Mouse (Mus musculus) skeletal muscle tissue, adult 2 months (tissue): ENCODE measurements at regions not wholly inside any gene's neighbourhood (a gene's known extent, or its start where the extent isn't known, plus 50 kb on each side); places are given as distances from the start of the nearest gene placed in this dataset.

Experiments
- DNase-seq: peaks from one replicate; pipeline ENCODE4 v3.0.0-alpha.2; 2012; ENCODE audit warnings: low read depth, low spot score

GRCm38 (mm10) chr1:12318029-12318428 is 904.1 kb downstream of the A830018L16Rik start:
- DNase-seq: no peak

- DNase-seq: no peak
Observed at GRCm38 (mm10) chr1:12334186-12334585, 920.3 kb downstream of the A830018L16Rik start.

- DNase-seq: no peak
Observed at GRCm38 (mm10) chr1:12344726-12345438, 931.0 kb downstream of the A830018L16Rik start.

GRCm38 (mm10) chr1:12345439-12345819 is 931.5 kb downstream of the A830018L16Rik start:
- no peak for DNase-seq

- no peak for DNase-seq
Observed at GRCm38 (mm10) chr1:12354531-12354930, 940.6 kb downstream of the A830018L16Rik start.

GRCm38 (mm10) chr1:12367872-12368271 is 954.0 kb downstream of the A830018L16Rik start:
- no peak for DNase-seq

GRCm38 (mm10) chr1:12372968-12373367 is 959.1 kb downstream of the A830018L16Rik start:
- DNase-seq: no peak

- DNase-seq: no peak
Observed at GRCm38 (mm10) chr1:12398146-12398884, 984.4 kb downstream of the A830018L16Rik start.

- peak; percentile 29 for DNase-seq
Observed at GRCm38 (mm10) chr1:12405391-12406270, 991.7 kb downstream of the A830018L16Rik start.

GRCm38 (mm10) chr1:12409738-12410523 is 996.0 kb downstream of the A830018L16Rik start:
- DNase-seq: no peak

- DNase-seq: no peak
Observed at GRCm38 (mm10) chr1:12410524-12410886, 996.6 kb downstream of the A830018L16Rik start.

GRCm38 (mm10) chr1:12424510-12424909 is 1010.6 kb downstream of the A830018L16Rik start:
- DNase-seq: no peak

- no peak for DNase-seq
Observed at GRCm38 (mm10) chr1:12437894-12438293, 1024.0 kb downstream of the A830018L16Rik start.

GRCm38 (mm10) chr1:12466255-12466654 is 1052.3 kb downstream of the A830018L16Rik start:
- DNase-seq: no peak

- no peak for DNase-seq
Observed at GRCm38 (mm10) chr1:12478983-12479763, 1065.3 kb downstream of the A830018L16Rik start.

- no peak for DNase-seq
Observed at GRCm38 (mm10) chr1:12500442-12500841, 1086.5 kb downstream of the A830018L16Rik start.

GRCm38 (mm10) chr1:12507997-12508396 is 1094.1 kb downstream of the A830018L16Rik start:
- no peak for DNase-seq

- DNase-seq: peak; percentile 10
Observed at GRCm38 (mm10) chr1:12510129-12510816, 1096.4 kb downstream of the A830018L16Rik start.

GRCm38 (mm10) chr1:12519601-12520000 is 1105.7 kb downstream of the A830018L16Rik start:
- DNase-seq: no peak

GRCm38 (mm10) chr1:12555859-12556258 is 1142.0 kb downstream of the A830018L16Rik start:
- no peak for DNase-seq
